Mouse (Mus musculus): ENCODE results near the gene 3110009E18Rik. TPM values are rescaled to one million over a fixed set of nuclear protein-coding genes. Genes with fewer than 3 reads are reported as not detected.

The 3110009E18Rik gene
- polyA plus RNA-seq, 1 experiment from 2014 or later = 5.1 TPM

- no peaks in the 10 kb centered on the region for H3K9me3 ChIP-seq (ENCODE audit: low read length)
- H3K4me3 ChIP-seq (ENCODE audit: low read depth, low read length) = no peak overlapping the region
- peaks cover 7% of the 10 kb centered on the region for H3K4me1 ChIP-seq (ENCODE audit: insufficient read depth)
- no peak overlapping the region for H3K9ac ChIP-seq (replicated peaks)
- H3K27me3 ChIP-seq (ENCODE audit: insufficient read depth, low read length) = no peaks in the 10 kb centered on the region
- H3K4me2 ChIP-seq (ENCODE audit: low read depth, low read length) = no peak overlapping the region
- no peaks in the 10 kb centered on the region for H3K36me3 ChIP-seq (replicated peaks; ENCODE audit: insufficient read depth, low read length)
- DNase-seq = peak; percentile 43
- TF ChIP-seq CTCF (IDR thresholded peaks at IDR 0.05; ENCODE audit: low read depth) (no peak), EP300 (IDR thresholded peaks at IDR 0.05; ENCODE audit: low read depth) (no peak)
- H3K27ac ChIP-seq (ENCODE audit: low read depth) = peak overlapping the region; percentile 44
- ATAC-seq = peak; percentile 55
- WGBS (ENCODE audit: insufficient replicate concordance) = 25% methylated on average over 6 of the region's 6 CpGs
Measured at GRCm38 (mm10) chr1:120099483-120099882, 21.5 kb upstream of the 3110009E18Rik start.

GRCm38 (mm10) chr1:120100456-120101226, 20.3 kb upstream of the 3110009E18Rik start:
- no peak overlapping the region for H3K9ac ChIP-seq (replicated peaks)
- WGBS (ENCODE audit: insufficient replicate concordance) = 60% methylated on average over 8 of the region's 8 CpGs
- no peak overlapping the region for H3K4me2 ChIP-seq (ENCODE audit: low read depth, low read length)
- no peak overlapping the region for H3K4me3 ChIP-seq (ENCODE audit: low read depth, low read length)
- TF ChIP-seq CTCF (IDR thresholded peaks at IDR 0.05; ENCODE audit: low read depth) = no peak
- TF ChIP-seq EP300 (IDR thresholded peaks at IDR 0.05; ENCODE audit: low read depth) = peak; percentile 75
- peaks cover 7% of the 10 kb centered on the region for H3K4me1 ChIP-seq (ENCODE audit: insufficient read depth)
- ATAC-seq = peak; percentile 86
- H3K27me3 ChIP-seq (ENCODE audit: insufficient read depth, low read length) = no peaks in the 10 kb centered on the region
- peak; percentile 74 for DNase-seq
- H3K27ac ChIP-seq (ENCODE audit: low read depth) = peak overlapping the region; percentile 44
- H3K36me3 ChIP-seq (replicated peaks; ENCODE audit: insufficient read depth, low read length) = no peaks in the 10 kb centered on the region
- H3K9me3 ChIP-seq (ENCODE audit: low read length) = no peaks in the 10 kb centered on the region

GRCm38 (mm10) chr1:120101227-120101609, 19.8 kb upstream of the 3110009E18Rik start:
- H3K36me3 ChIP-seq (replicated peaks; ENCODE audit: insufficient read depth, low read length) = no peaks in the 10 kb centered on the region
- H3K27ac ChIP-seq (ENCODE audit: low read depth) = peak overlapping the region; percentile 44
- no peak for ATAC-seq
- H3K4me3 ChIP-seq (ENCODE audit: low read depth, low read length) = no peak overlapping the region
- WGBS (ENCODE audit: insufficient replicate concordance) = 76% methylated on average over 3 of the region's 3 CpGs
- H3K27me3 ChIP-seq (ENCODE audit: insufficient read depth, low read length) = no peaks in the 10 kb centered on the region
- H3K4me1 ChIP-seq (ENCODE audit: insufficient read depth) = peaks cover 7% of the 10 kb centered on the region
- no peak overlapping the region for H3K9ac ChIP-seq (replicated peaks)
- TF ChIP-seq EP300 (IDR thresholded peaks at IDR 0.05; ENCODE audit: low read depth) (no peak), CTCF (IDR thresholded peaks at IDR 0.05; ENCODE audit: low read depth) (no peak)
- no peak for DNase-seq
- no peaks in the 10 kb centered on the region for H3K9me3 ChIP-seq (ENCODE audit: low read length)
- H3K4me2 ChIP-seq (ENCODE audit: low read depth, low read length) = no peak overlapping the region

DNA sequence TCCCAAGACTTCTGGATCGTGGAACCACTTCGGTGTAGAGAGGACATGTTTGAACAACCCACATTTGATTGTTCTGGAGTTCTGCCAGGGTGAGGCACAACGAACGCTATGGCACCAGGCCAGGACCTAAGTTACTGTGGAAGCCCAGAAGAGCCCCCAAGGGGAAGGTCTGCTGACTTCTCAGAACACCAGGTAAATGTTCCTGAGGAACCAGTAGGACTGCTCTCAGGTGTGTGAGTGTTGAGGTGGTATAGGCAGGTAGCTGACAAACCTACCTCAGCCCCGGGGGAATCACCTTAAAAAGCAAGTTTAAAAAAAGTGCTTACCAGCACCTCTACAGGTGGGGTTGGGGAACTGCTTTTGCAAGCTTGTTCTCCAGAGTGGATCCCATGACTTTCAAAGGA, 15.4 kb upstream of the 3110009E18Rik start:
- peak; percentile 47 for TF ChIP-seq CTCF (IDR thresholded peaks at IDR 0.05; ENCODE audit: low read depth)
- TF ChIP-seq EP300 (IDR thresholded peaks at IDR 0.05; ENCODE audit: low read depth) = no peak
- Histone ChIP-seq H3K27me3 (ENCODE audit: insufficient read depth, low read length) (no peaks in the 10 kb centered on the region), H3K27ac (ENCODE audit: low read depth) (no peak overlapping the region), H3K9me3 (ENCODE audit: low read length) (no peaks in the 10 kb centered on the region), H3K36me3 (replicated peaks; ENCODE audit: insufficient read depth, low read length) (no peaks in the 10 kb centered on the region), H3K9ac (replicated peaks) (no peak overlapping the region), H3K4me1 (ENCODE audit: insufficient read depth) (peaks cover 3% of the 10 kb centered on the region; the same call in 1 of the 2 replicates), H3K4me3 (ENCODE audit: low read depth, low read length) (no peak overlapping the region), H3K4me2 (ENCODE audit: low read depth, low read length) (no peak overlapping the region; the same call in 1 of the 2 replicates)
- 48% methylated on average over 5 of the region's 5 CpGs for WGBS (ENCODE audit: insufficient replicate concordance)
- DNase-seq (peak; percentile 66), ATAC-seq (peak; percentile 80)

DNA sequence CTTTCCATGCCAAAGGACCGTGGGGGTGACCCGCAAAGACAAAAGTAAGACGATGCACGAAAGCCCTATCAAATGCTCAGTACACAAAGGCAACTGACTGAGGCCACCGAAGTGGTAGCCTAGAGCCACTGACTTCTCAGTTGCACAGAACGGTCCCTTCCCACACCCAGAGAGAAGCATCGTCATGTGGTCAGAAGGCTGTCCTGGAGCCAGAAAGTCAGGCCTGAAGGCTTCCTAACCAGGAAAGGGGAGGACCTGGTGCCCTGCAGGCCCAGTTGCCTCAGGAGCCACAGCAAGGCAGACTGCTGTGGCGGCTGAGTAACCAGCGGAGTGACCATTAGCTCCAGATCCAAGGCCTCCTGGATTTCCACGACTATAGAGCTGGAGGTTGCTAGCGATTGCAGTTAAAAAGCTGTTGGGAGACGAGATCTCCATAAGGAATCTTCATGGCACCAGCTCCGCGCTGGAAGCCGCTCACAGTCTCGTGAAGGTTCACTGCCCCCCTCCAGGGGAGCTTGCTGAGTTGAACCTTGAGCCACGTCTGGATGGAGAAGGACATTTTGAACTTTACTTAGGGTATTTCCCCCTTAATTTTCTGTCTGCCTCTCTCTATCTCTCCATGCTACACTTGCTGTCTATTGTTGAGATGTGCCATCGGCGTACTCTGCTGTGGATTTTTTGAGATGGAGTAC, 11.1 kb upstream of the 3110009E18Rik start:
- H3K4me3 ChIP-seq (ENCODE audit: low read depth, low read length) = no peak overlapping the region
- no peaks in the 10 kb centered on the region for H3K9me3 ChIP-seq (ENCODE audit: low read length)
- peaks cover 26% of the 10 kb centered on the region for H3K36me3 ChIP-seq (replicated peaks; ENCODE audit: insufficient read depth, low read length)
- no peak for ATAC-seq
- TF ChIP-seq CTCF (IDR thresholded peaks at IDR 0.05; ENCODE audit: low read depth) = no peak
- TF ChIP-seq EP300 (IDR thresholded peaks at IDR 0.05; ENCODE audit: low read depth) = no peak
- H3K27me3 ChIP-seq (ENCODE audit: insufficient read depth, low read length) = no peaks in the 10 kb centered on the region
- no peak overlapping the region for H3K27ac ChIP-seq (ENCODE audit: low read depth)
- no peak for DNase-seq
- no peak overlapping the region for H3K4me2 ChIP-seq (ENCODE audit: low read depth, low read length)
- no peak overlapping the region for H3K9ac ChIP-seq (replicated peaks)
- WGBS (ENCODE audit: insufficient replicate concordance) = 80% methylated on average over 19 of the region's 19 CpGs
- H3K4me1 ChIP-seq (ENCODE audit: insufficient read depth) = no peaks in the 10 kb centered on the region

DNA sequence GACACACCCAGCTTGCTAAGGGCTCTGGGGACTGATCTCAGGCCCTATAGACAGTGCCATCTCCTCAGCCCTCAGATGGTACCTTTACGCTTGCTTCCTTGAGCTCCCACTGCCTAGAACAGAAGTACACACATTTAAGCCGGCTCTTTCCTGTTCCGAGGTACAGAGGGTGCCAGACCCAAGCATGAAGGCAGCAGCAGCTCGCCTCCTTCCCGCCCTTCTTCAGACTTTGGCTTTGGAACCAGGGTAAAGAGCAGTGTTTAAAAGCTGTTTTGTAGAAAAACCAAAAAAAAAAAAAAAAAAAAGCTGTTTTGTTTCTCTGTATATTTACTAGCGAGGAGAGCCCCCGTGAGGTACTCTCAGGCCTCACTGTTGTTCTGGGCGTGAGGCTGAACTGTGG, 9.2 kb upstream of the 3110009E18Rik start:
- 0 out of 2 replicates have a peak, but pooled peaks cover 4% of the 10 kb centered on the region for H3K4me1 ChIP-seq (ENCODE audit: insufficient read depth)
- H3K36me3 ChIP-seq (replicated peaks; ENCODE audit: insufficient read depth, low read length) = peaks cover 41% of the 10 kb centered on the region
- H3K27ac ChIP-seq (ENCODE audit: low read depth) = 0 out of 2 replicates have a peak overlapping the region, but pooled peaks have one; percentile 16
- DNase-seq (no peak), ATAC-seq (no peak)
- no peaks in the 10 kb centered on the region for H3K9me3 ChIP-seq (ENCODE audit: low read length)
- no peak overlapping the region for H3K4me3 ChIP-seq (ENCODE audit: low read depth, low read length)
- no peak for TF ChIP-seq EP300 (IDR thresholded peaks at IDR 0.05; ENCODE audit: low read depth)
- no peak for TF ChIP-seq CTCF (IDR thresholded peaks at IDR 0.05; ENCODE audit: low read depth)
- H3K4me2 ChIP-seq (ENCODE audit: low read depth, low read length) = no peak overlapping the region
- no peaks in the 10 kb centered on the region for H3K27me3 ChIP-seq (ENCODE audit: insufficient read depth, low read length)
- H3K9ac ChIP-seq (replicated peaks) = no peak overlapping the region
- 83% methylated on average over 8 of the region's 8 CpGs for WGBS (ENCODE audit: insufficient replicate concordance)
